8 mouse cellular contexts compared by ENCODE assay signal in the genomic region with DNA sequence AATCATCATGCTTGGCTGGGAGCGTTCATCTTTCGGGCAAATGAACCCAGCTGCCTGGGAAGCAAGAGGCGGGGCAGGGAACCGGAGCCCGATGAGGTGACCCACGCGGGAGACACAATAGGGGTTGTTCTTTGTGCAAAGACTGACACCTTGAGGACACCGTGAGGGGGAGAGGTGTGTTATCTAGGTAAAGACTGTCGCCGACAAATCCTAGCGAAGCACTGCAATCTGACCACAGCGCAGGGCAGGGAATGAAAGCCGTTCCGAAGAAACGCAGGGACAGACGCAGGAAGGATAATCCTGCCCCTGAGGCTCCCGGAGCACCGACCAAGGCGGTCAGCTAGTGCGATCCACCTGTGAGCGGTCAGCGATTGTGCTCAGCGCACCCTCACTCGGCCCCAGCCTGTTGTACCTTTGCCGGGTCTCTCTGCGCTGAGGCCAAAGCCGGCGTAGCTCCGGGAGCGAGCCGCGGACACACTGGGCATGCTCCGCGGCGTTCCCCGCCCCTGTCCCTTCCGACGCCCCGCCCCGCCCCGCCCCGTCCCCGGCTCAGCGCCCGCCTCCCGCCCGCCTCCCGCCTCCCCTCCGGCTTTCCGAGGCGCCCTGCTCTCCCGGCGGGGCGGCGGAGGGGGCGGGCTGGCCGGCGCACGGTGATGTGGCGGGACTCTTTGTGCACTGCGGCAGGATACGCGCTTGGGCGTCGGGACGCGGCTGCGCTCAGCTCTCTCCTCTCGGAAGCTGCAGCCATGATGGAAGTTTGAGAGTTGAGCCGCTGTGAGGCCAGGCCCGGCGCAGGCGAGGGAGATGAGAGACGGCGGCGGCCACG. TPM values are rescaled to one million over a fixed set of nuclear protein-coding genes. Genes with fewer than 3 reads are reported as not detected.
DNase-seq lines count a peak whose midpoint lies in the region; ATAC-seq and TF ChIP-seq lines count a peak whose summit lies in the region.

A gene (plus strand): TSS at position 598 of the 826 bp plus-strand sequence.

- H3K9me3 ChIP-seq in heart, embryonic 12.5 days (replicated peaks): no peaks in the 10 kb centered on the region
- no peaks in the 10 kb centered on the region for H3K9me3 ChIP-seq in kidney, postnatal 0 days (replicated peaks; ENCODE audit: low read length)
- no peaks in the 10 kb centered on the region for H3K9me3 ChIP-seq in liver, embryonic 11.5 days (ENCODE audit: control insufficient read depth, low read length)

- peak; percentile 97 for DNase-seq in kidney, postnatal 0 days (ENCODE audit: low spot score)
- peak; percentile 97 for DNase-seq in liver, embryonic 11.5 days (ENCODE audit: low spot score)
- peak; percentile 95 to 97 for DNase-seq in spleen, postnatal 4 days (ENCODE audit: low spot score in 2 of 2)

- no peaks in the 10 kb centered on the region; the same call in 1 of the 2 replicates for H3K4me1 ChIP-seq in brown adipose tissue, adult 24 weeks (ENCODE audit: control insufficient read depth, insufficient read depth, insufficient read length, low read length)
- H3K4me1 ChIP-seq in heart, embryonic 12.5 days (replicated peaks): peaks cover 22% of the 10 kb centered on the region
- H3K4me1 ChIP-seq in kidney, postnatal 0 days (replicated peaks; ENCODE audit: insufficient read depth, low read length): no peaks in the 10 kb centered on the region
- peaks cover 20% of the 10 kb centered on the region for H3K4me1 ChIP-seq in liver, embryonic 11.5 days (replicated peaks; ENCODE audit: control insufficient read depth, insufficient read depth, low read length)

- H3ac ChIP-seq in myocyte (ENCODE audit: control insufficient read depth, insufficient read length): peak within 1 kb of the TSS; percentile 75

- TF ChIP-seq POLR2A in myocyte (IDR thresholded peaks at IDR 0.05; ENCODE audit: insufficient read length, low read depth): peak; percentile 80

- no peaks in the 10 kb centered on the region; the same call in 1 of the 2 replicates for H3K27me3 ChIP-seq in heart, embryonic 12.5 days (replicated peaks)
- no peaks in the 10 kb centered on the region for H3K27me3 ChIP-seq in kidney, postnatal 0 days (ENCODE audit: insufficient read depth, low read length)
- no peaks in the 10 kb centered on the region for H3K27me3 ChIP-seq in liver, embryonic 11.5 days (replicated peaks; ENCODE audit: control insufficient read depth, insufficient read depth, low read length)
- no peaks in the 10 kb centered on the region for H3K27me3 ChIP-seq in myocyte (ENCODE audit: control insufficient read depth, insufficient read depth, insufficient read length)

- H3K79me2 ChIP-seq in myocyte (ENCODE audit: control insufficient read depth, insufficient read depth): peaks cover 41% of the 10 kb centered on the region

- under 1% methylated on average over 56 of the region's 77 CpGs for WGBS in heart, embryonic 12.5 days
- WGBS in kidney, postnatal 0 days: under 1% methylated on average over 50 of the region's 77 CpGs
- WGBS in liver, embryonic 11.5 days: under 1% methylated on average over 66 of the region's 77 CpGs

- H3K4me2 ChIP-seq in heart, embryonic 12.5 days: peak within 1 kb of the TSS; percentile 93
- H3K4me2 ChIP-seq in kidney, postnatal 0 days (ENCODE audit: low read length): peak within 1 kb of the TSS; percentile 80
- H3K4me2 ChIP-seq in liver, embryonic 11.5 days: peak within 1 kb of the TSS; percentile 95
- peak within 1 kb of the TSS; percentile 99 for H3K4me2 ChIP-seq in myocyte (ENCODE audit: low read depth)

- H3K36me3 ChIP-seq in heart, embryonic 12.5 days: no peaks in the 10 kb centered on the region
- no peaks in the 10 kb centered on the region for H3K36me3 ChIP-seq in kidney, postnatal 0 days (ENCODE audit: insufficient read depth, low read length)
- no peaks in the 10 kb centered on the region for H3K36me3 ChIP-seq in liver, embryonic 11.5 days (ENCODE audit: control insufficient read depth, insufficient read depth, low read length)
- no peaks in the 10 kb centered on the region for H3K36me3 ChIP-seq in myocyte (ENCODE audit: control insufficient read depth, insufficient read depth)

- H3K4me3 ChIP-seq in brown adipose tissue, adult 24 weeks (ENCODE audit: insufficient read depth, low read depth, low read length): peak within 1 kb of the TSS; percentile 98
- peak within 1 kb of the TSS; percentile 99 for H3K4me3 ChIP-seq in heart, embryonic 12.5 days
- peak within 1 kb of the TSS; percentile 97 for H3K4me3 ChIP-seq in kidney, postnatal 0 days (replicated peaks; ENCODE audit: low read depth, low read length)
- H3K4me3 ChIP-seq in liver, embryonic 11.5 days (ENCODE audit: low read depth, low read length): peak within 1 kb of the TSS; percentile 97
- H3K4me3 ChIP-seq in myocyte: peak within 1 kb of the TSS; percentile 84

- ATAC-seq in CD4-positive, CD25-positive, alpha-beta regulatory T cell, adult 4 months: peak; percentile 47
- peak; percentile 74 for ATAC-seq in erythroid progenitor cell, adult 5-6 weeks (replicated peaks; ENCODE audit: low FRiP score, poor library complexity, severe bottlenecking)
- ATAC-seq in heart, embryonic 12.5 days (ENCODE audit: insufficient number of reproducible peaks, low FRiP score): peak; percentile 91
- ATAC-seq in kidney, postnatal 0 days (replicated peaks; ENCODE audit: low FRiP score, low read depth): peak; percentile 90
- ATAC-seq in liver, embryonic 11.5 days (replicated peaks; ENCODE audit: low FRiP score): peak; percentile 84

- peak within 1 kb of the TSS; percentile 100 for H3K9ac ChIP-seq in heart, embryonic 12.5 days
- H3K9ac ChIP-seq in kidney, postnatal 0 days (ENCODE audit: low read depth, low read length): peak within 1 kb of the TSS; percentile 98
- H3K9ac ChIP-seq in liver, embryonic 11.5 days (ENCODE audit: low read depth, low read length): peak within 1 kb of the TSS; percentile 97

- H3K27ac ChIP-seq in brown adipose tissue, adult 24 weeks (replicated peaks; ENCODE audit: low read depth, low read length): peak within 1 kb of the TSS; percentile 92
- H3K27ac ChIP-seq in heart, embryonic 12.5 days (ENCODE audit: poor library complexity, severe bottlenecking): peak within 1 kb of the TSS; percentile 100
- peak within 1 kb of the TSS; percentile 100 for H3K27ac ChIP-seq in kidney, postnatal 0 days
- H3K27ac ChIP-seq in liver, embryonic 11.5 days (ENCODE audit: low read depth, low read length): peak within 1 kb of the TSS; percentile 98

- TF ChIP-seq CTCF in kidney, postnatal 0 days (IDR thresholded peaks at IDR 0.05; ENCODE audit: low read depth): no peak

TF ChIP-seq in myocyte, 11 proteins besides CTCF, POLR2A, EP300 and RAD21:
- TF ChIP-seq MYOD1 (IDR thresholded peaks at IDR 0.05; ENCODE audit: control insufficient read depth in 1 of 3, insufficient read length in 2 of 3, low read depth in 2 of 3) (peak in 1 of 3 experiments; percentile 62), REST (IDR thresholded peaks at IDR 0.05; ENCODE audit: insufficient read depth, insufficient read length) (peak; percentile 69), MYOG (IDR thresholded peaks at IDR 0.05; ENCODE audit: control insufficient read depth in 1 of 3, insufficient read depth in 1 of 3, insufficient read length in 2 of 3, low read depth in 2 of 3) (peak in 1 of 3 experiments; percentile 71), TCF3 (IDR thresholded peaks at IDR 0.05; ENCODE audit: insufficient read length, low read depth) (no peak), POLR2AphosphoS2 (IDR thresholded peaks at IDR 0.05; ENCODE audit: insufficient read length, low read depth) (peak; percentile 88), USF1 (IDR thresholded peaks at IDR 0.05; ENCODE audit: low read depth) (no peak)

RNA-seq across cellular contexts. Expression of the gene that starts here (rescaled TPM):
- 10 to 100 TPM; 12.8 to 17.3 TPM for polyA plus RNA-seq in CD4-positive, CD25-positive, alpha-beta regulatory T cell, adult 4 months (2017; shearing (Covaris generic))
- 44.8 and 50.0 TPM in 2 replicates for polyA plus RNA-seq in brown adipose tissue, adult 24 weeks (2012; ENCODE audit: insufficient read depth, insufficient read length, missing spikeins)
- total RNA-seq in erythroid progenitor cell, adult 5-6 weeks (2015; ENCODE audit: low replicate concordance): 26.7 and 34.0 TPM in 2 replicates
- total RNA-seq in erythroid progenitor cell, adult 5-6 weeks (2017; ENCODE audit: low replicate concordance): 19.2 and 25.2 TPM in 2 replicates
- 6.1 and 7.7 TPM in 2 replicates for polyA plus RNA-seq in heart, embryonic 12.5 days (2016; fragmentation: Nextera tagmentation; extraction: Ambion mirVana)
- polyA plus RNA-seq in kidney, postnatal 0 days (2015; fragmentation: Nextera tagmentation; extraction: Ambion mirVana): 8.9 and 9.2 TPM in 2 replicates
- polyA plus RNA-seq in liver, embryonic 11.5 days (2014; fragmentation: Nextera tagmentation; extraction: Ambion mirVana): 6.6 and 6.8 TPM in 2 replicates
- 8.9 TPM for polyA plus RNA-seq in myocyte (2012; fragmentation: generic; extraction: Trizol)

Comparison
In these comparisons a context has a peak if more than half of its experiments do, and no peak if none do; other contexts are left out.
1. Peak in every context shown above with its lines: DNase-seq, ATAC-seq, H3K4me3 ChIP-seq and H3K27ac ChIP-seq.